Mouse (Mus musculus): ENCODE measurements around the gene Smim1. TPM values are rescaled to one million over a fixed set of nuclear protein-coding genes. Genes with fewer than 3 reads are reported as not detected.

The Smim1 gene
- 122 and 188 TPM in 2 replicates for total RNA-seq (2012; rRNA removed)
- 100 to 1,000 TPM; 118 to 219 TPM for polyA plus RNA-seq (2012; ENCODE audit: insufficient read depth in 1 of 2, insufficient read length in 2 of 2, low read depth in 1 of 2, low replicate concordance in 2 of 2, missing spikeins in 1 of 2)

- H3K27ac ChIP-seq (ENCODE audit: control insufficient read depth, low read depth, low read length): peak within 1 kb of the TSS; percentile 97
- peak; percentile 94 for DNase-seq (ENCODE audit: low read depth, low spot score)
- H3K4me3 ChIP-seq (ENCODE audit: control insufficient read depth in 1 of 2, insufficient read depth in 1 of 2, low read depth in 2 of 2, low read length in 2 of 2): peak within 1 kb of the TSS; percentile 79
- TF ChIP-seq CHD1 (IDR thresholded peaks at IDR 0.05; ENCODE audit: low read depth, low read length) (no peak), POLR2A (IDR thresholded peaks at IDR 0.05; ENCODE audit: control insufficient read depth in 1 of 2, insufficient read depth in 1 of 2, low read depth in 1 of 2, low read length in 2 of 2, poor library complexity in 1 of 2) (peak in 1 of 2 experiments; percentile 58; a peak in 1 of 4 replicates), SIN3A (IDR thresholded peaks at IDR 0.05; ENCODE audit: low read length) (peak; percentile 81), MAZ (IDR thresholded peaks at IDR 0.05; ENCODE audit: low read depth, low read length) (peak; percentile 77), ELF1 (IDR thresholded peaks at IDR 0.05; ENCODE audit: low read depth, low read length) (no peak), BHLHE40 (IDR thresholded peaks at IDR 0.05; ENCODE audit: borderline replicate concordance, low read depth, low read length) (peak; percentile 12; the same call in 1 of the 2 replicates), RAD21 (IDR thresholded peaks at IDR 0.05; ENCODE audit: low read depth, low read length) (peak; percentile 7), GABPA (IDR thresholded peaks at IDR 0.05; ENCODE audit: low read depth, low read length) (no peak), NELFE (IDR thresholded peaks at IDR 0.05; ENCODE audit: low read depth, low read length) (peak; percentile 65), UBTF (IDR thresholded peaks at IDR 0.05; ENCODE audit: borderline replicate concordance, insufficient read depth, low read depth, low read length) (no peak), ZNF384 (IDR thresholded peaks at IDR 0.05; ENCODE audit: low read depth, low read length) (no peak), ZC3H11A (IDR thresholded peaks at IDR 0.05; ENCODE audit: low read depth, low read length) (no peak), MEF2A (IDR thresholded peaks at IDR 0.05; ENCODE audit: extremely low read depth, insufficient replicate concordance, low read depth, low read length, poor library complexity, severe bottlenecking) (no peak), CTCF (IDR thresholded peaks at IDR 0.05 in 2 of 3, conservative IDR thresholded peaks at IDR 0.05 in 1 of 3; ENCODE audit: control insufficient read depth in 1 of 3, insufficient read depth in 1 of 3, low read depth in 2 of 3, low read length in 3 of 3, poor library complexity in 1 of 3, severe bottlenecking in 1 of 3) (peak; percentile 58 to 78 (median 73)), USF1 (IDR thresholded peaks at IDR 0.05; ENCODE audit: low read depth, low read length) (peak; percentile 79), USF2 (IDR thresholded peaks at IDR 0.05; ENCODE audit: borderline replicate concordance in 1 of 2, insufficient read depth in 1 of 2, low read depth in 1 of 2, low read length in 2 of 2) (no peak), MXI1 (IDR thresholded peaks at IDR 0.05; ENCODE audit: low read depth, low read length) (peak; percentile 83), MYC (IDR thresholded peaks at IDR 0.05; ENCODE audit: low read depth, low read length) (no peak), HCFC1 (IDR thresholded peaks at IDR 0.05; ENCODE audit: low read depth, low read length) (peak; percentile 52; the same call in 1 of the 2 replicates), MAFK (IDR thresholded peaks at IDR 0.05; ENCODE audit: borderline replicate concordance, low read depth, low read length) (no peak), JUND (IDR thresholded peaks at IDR 0.05; ENCODE audit: low read depth, low read length) (no peak), TBP (IDR thresholded peaks at IDR 0.05; ENCODE audit: low read depth, low read length) (0 out of 2 replicates have a peak, but pooled peaks have one; percentile 14), TAL1 (IDR thresholded peaks at IDR 0.05; ENCODE audit: low read length) (no peak), GATA1 (IDR thresholded peaks at IDR 0.05; ENCODE audit: low read depth, low read length) (no peak), POLR2AphosphoS2 (IDR thresholded peaks at IDR 0.05; ENCODE audit: low read length) (no peak), ZMIZ1 (IDR thresholded peaks at IDR 0.05; ENCODE audit: low read depth, low read length) (peak; percentile 43; the same call in 1 of the 2 replicates), MAX (IDR thresholded peaks at IDR 0.05; ENCODE audit: low read length) (peak; percentile 84), KAT2A (conservative IDR thresholded peaks at IDR 0.05; ENCODE audit: low read depth, low read length) (no peak; the same call in 1 of the 2 replicates), MYB (IDR thresholded peaks at IDR 0.05; ENCODE audit: low read depth, low read length) (no peak), RCOR1 (IDR thresholded peaks at IDR 0.05; ENCODE audit: low read depth, low read length) (no peak), E2F4 (IDR thresholded peaks at IDR 0.05; ENCODE audit: borderline replicate concordance, low read depth, low read length) (no peak), NRF1 (IDR thresholded peaks at IDR 0.05; ENCODE audit: insufficient read depth, low read depth, low read length, poor library complexity, severe bottlenecking) (no peak), EP300 (IDR thresholded peaks at IDR 0.05; ENCODE audit: low read depth in 1 of 2, low read length in 2 of 2) (0 out of 4 replicates have a peak, but pooled peaks of 1 of the 2 experiments have one; percentile 8), TCF12 (IDR thresholded peaks at IDR 0.05; ENCODE audit: low read depth, low read length) (0 out of 2 replicates have a peak, but pooled peaks have one; percentile 13)
Observed at GRCm38 (mm10) chr4:154025641-154026440, at the start of gene Smim1. Gene Smim1 (minus strand): TSS chr4:154026230.

More at GRCm38 (mm10) chr4:154025641-154026440, at the start of gene Smim1:
- H3K27me3 ChIP-seq (ENCODE audit: control insufficient read depth in 1 of 2, insufficient read depth in 2 of 2, low read length in 2 of 2): no peaks in the 10 kb centered on the region
- H3K36me3 ChIP-seq (ENCODE audit: control insufficient read depth in 1 of 2, insufficient read depth in 2 of 2, low read length in 2 of 2): peaks cover 0 to 11% of the 10 kb centered on the region in 2 experiments; a peak in 3 of 4 replicates
- peaks cover 0 to 13% of the 10 kb centered on the region in 2 experiments; a peak in 3 of 4 replicates for H3K4me1 ChIP-seq (ENCODE audit: control insufficient read depth in 1 of 2, insufficient read depth in 2 of 2, low read length in 2 of 2)
- H3K79me2 ChIP-seq (ENCODE audit: control insufficient read depth, insufficient read depth, low read length, poor library complexity): peaks cover 16% of the 10 kb centered on the region
- H3K9ac ChIP-seq (ENCODE audit: control insufficient read depth, low read depth, low read length, poor library complexity, severe bottlenecking): peak within 1 kb of the TSS; percentile 84
- no peaks in the 10 kb centered on the region for H3K9me3 ChIP-seq (replicated peaks; ENCODE audit: insufficient read depth, low read length)
